Comparison of ENCODE assay signal across 35 mouse cellular contexts in the genomic region with DNA sequence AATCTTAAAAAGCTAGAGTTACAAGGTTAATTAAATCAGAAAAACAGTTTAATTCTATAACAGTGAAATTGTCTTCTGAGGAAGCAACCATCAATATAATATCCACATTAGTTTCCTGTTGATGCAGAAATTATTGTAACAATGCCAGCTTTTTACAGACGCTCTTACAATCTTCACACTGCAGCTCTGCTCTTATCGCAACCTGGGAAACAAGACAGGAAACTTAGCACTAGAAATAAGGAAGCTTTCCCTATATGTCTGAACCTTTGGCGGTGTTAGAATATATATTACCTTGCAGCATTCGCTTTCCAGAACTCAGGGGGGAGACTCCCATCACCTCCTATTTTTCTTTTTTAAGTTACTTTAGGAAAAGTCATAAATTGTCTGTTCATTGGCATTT. TPM values are rescaled to one million over a fixed set of nuclear protein-coding genes. Genes with fewer than 3 reads are reported as not detected.
DNase-seq lines count a peak whose midpoint lies in the region; ATAC-seq and TF ChIP-seq lines count a peak whose summit lies in the region.
"Had no signal": no experiment of that assay in that cellular context is flagged by ENCODE, and none has a peak within 500 bp of the region (broad histone marks: within the 10 kb centered on the region; RNA-seq: fewer than 3 reads in every experiment).

No protein-coding gene starts in this region.

- H3K4me3 ChIP-seq in heart, postnatal 0 days (ENCODE audit: low read depth, low read length): no peak overlapping the region
- no peak overlapping the region for H3K4me3 ChIP-seq in lung, postnatal 0 days (ENCODE audit: low read depth, low read length)
- H3K4me3 ChIP-seq in embryonic facial prominence, embryonic 10.5 days: no peak overlapping the region
- H3K4me3 ChIP-seq: embryonic facial prominence, embryonic 13.5 days; erythroblast, embryonic 14.5 days; forebrain, embryonic 12.5 days; hindbrain, embryonic 10.5 days; hindbrain, embryonic 15.5 days; liver, embryonic 15.5 days; megakaryocyte, embryonic 14.5 days; midbrain, embryonic 13.5 days; neural tube, embryonic 13.5 days had no signal

- peaks cover 9% of the 10 kb centered on the region; the same call in 1 of the 2 replicates for H3K36me3 ChIP-seq in heart, postnatal 0 days (replicated peaks; ENCODE audit: control insufficient read depth, insufficient read depth, low read length)
- no peaks in the 10 kb centered on the region for H3K36me3 ChIP-seq in lung, postnatal 0 days (ENCODE audit: insufficient read depth, low read length)
- H3K36me3 ChIP-seq in embryonic facial prominence, embryonic 10.5 days (replicated peaks): peaks cover 49% of the 10 kb centered on the region
- H3K36me3 ChIP-seq: liver, embryonic 15.5 days had no signal

- no peak for DNase-seq in heart, postnatal 0 days (ENCODE audit: low spot score)
- DNase-seq in heart, adult 11 months: no peak
- peak; percentile 33 for DNase-seq in lung, postnatal 0 days (ENCODE audit: low spot score)
- DNase-seq in lung, postnatal 4 days: no peak
- DNase-seq in right cerebral cortex, postnatal 25 days: no peak
- no peak for DNase-seq in embryonic facial prominence, embryonic 10.5 days (ENCODE audit: low spot score)
- DNase-seq: adrenal gland, postnatal 10 days; cerebellum, adult 8-10 months; cerebellum, postnatal 36 days; embryo, embryonic 11 days; forebrain, postnatal 0 days; heart, postnatal 10 days; kidney, adult 18-20 months; kidney, postnatal 10 days; layer of hippocampus, adult 9-11 months; liver; lung, postnatal 10 days; thymus, adult 2 months; thymus, postnatal 36 days had no signal

- no peaks in the 10 kb centered on the region for H3K27me3 ChIP-seq in heart, postnatal 0 days (ENCODE audit: control insufficient read depth, insufficient read depth, low read length)
- H3K27me3 ChIP-seq in lung, postnatal 0 days (replicated peaks; ENCODE audit: insufficient read depth, low read length): no peaks in the 10 kb centered on the region
- no peaks in the 10 kb centered on the region for H3K27me3 ChIP-seq in embryonic facial prominence, embryonic 10.5 days (replicated peaks; ENCODE audit: low read depth, poor library complexity, severe bottlenecking)
- H3K27me3 ChIP-seq: embryonic facial prominence, embryonic 13.5 days; forebrain, embryonic 12.5 days; hindbrain, embryonic 15.5 days; liver, embryonic 15.5 days; megakaryocyte, embryonic 14.5 days; midbrain, embryonic 13.5 days; neural tube, embryonic 13.5 days had no signal

- no peaks in the 10 kb centered on the region for H3K4me1 ChIP-seq in heart, postnatal 0 days (ENCODE audit: control insufficient read depth, insufficient read depth)
- H3K4me1 ChIP-seq in lung, postnatal 0 days (ENCODE audit: insufficient read depth, low read depth, low read length): no peaks in the 10 kb centered on the region
- no peaks in the 10 kb centered on the region for H3K4me1 ChIP-seq in embryonic facial prominence, embryonic 10.5 days
- H3K4me1 ChIP-seq: embryonic facial prominence, embryonic 13.5 days; forebrain, embryonic 12.5 days; hindbrain, embryonic 10.5 days; hindbrain, embryonic 15.5 days; liver, embryonic 15.5 days; midbrain, embryonic 13.5 days; neural tube, embryonic 13.5 days had no signal

- 0 out of 2 replicates have a peak, but pooled peaks have one; percentile 27 for TF ChIP-seq EP300 in heart, postnatal 0 days (IDR thresholded peaks at IDR 0.05; ENCODE audit: low read depth)
- TF ChIP-seq EP300 in lung, postnatal 0 days (IDR thresholded peaks at IDR 0.05): peak; percentile 82

- WGBS in heart, postnatal 0 days: 52% methylated on average over 4 of the region's 4 CpGs
- WGBS in lung, postnatal 0 days: 64% methylated on average over 4 of the region's 4 CpGs
- 85% methylated on average over 4 of the region's 4 CpGs for WGBS in embryonic facial prominence, embryonic 10.5 days

- H3K4me2 ChIP-seq in heart, postnatal 0 days (ENCODE audit: low read depth, low read length): no peak overlapping the region
- no peak overlapping the region for H3K4me2 ChIP-seq in lung, postnatal 0 days (replicated peaks; ENCODE audit: low read depth, low read length)
- H3K4me2 ChIP-seq: embryonic facial prominence, embryonic 13.5 days; forebrain, embryonic 12.5 days; heart, embryonic 11.5 days; hindbrain, embryonic 15.5 days; liver, embryonic 15.5 days; midbrain, embryonic 13.5 days; neural tube, embryonic 13.5 days had no signal

- H3K9ac ChIP-seq in heart, postnatal 0 days (replicated peaks; ENCODE audit: low read depth, low read length): no peak overlapping the region
- no peak overlapping the region for H3K9ac ChIP-seq in lung, postnatal 0 days (replicated peaks; ENCODE audit: low read depth)
- H3K9ac ChIP-seq: embryonic facial prominence, embryonic 13.5 days; forebrain, embryonic 12.5 days; forebrain, postnatal 0 days; hindbrain, embryonic 15.5 days; liver, embryonic 15.5 days; midbrain, embryonic 13.5 days; neural tube, embryonic 13.5 days had no signal

- no peak overlapping the region for H3K27ac ChIP-seq in heart, postnatal 0 days (ENCODE audit: low read depth)
- no peak overlapping the region for H3K27ac ChIP-seq in lung, postnatal 0 days (ENCODE audit: low read length)
- H3K27ac ChIP-seq in embryonic facial prominence, embryonic 10.5 days (replicated peaks): no peak overlapping the region
- H3K27ac ChIP-seq: embryonic facial prominence, embryonic 13.5 days; forebrain, embryonic 12.5 days; hindbrain, embryonic 10.5 days; hindbrain, embryonic 15.5 days; liver, embryonic 15.5 days; midbrain, embryonic 13.5 days; neural tube, embryonic 13.5 days had no signal

- no peak for ATAC-seq in heart, postnatal 0 days (ENCODE audit: insufficient read depth, low read depth)
- ATAC-seq in lung, postnatal 0 days: no peak; the same call in 1 of the 2 replicates
- ATAC-seq in erythroblast, adult 5-6 weeks (replicated peaks; ENCODE audit: low FRiP score, poor library complexity, severe bottlenecking): peak; percentile 65
- ATAC-seq: forebrain, postnatal 0 days; inflammation-experienced regulatory T-cells, adult 6 months; midbrain, embryonic 13.5 days had no signal

- no peak for TF ChIP-seq CTCF in heart, postnatal 0 days (IDR thresholded peaks at IDR 0.05; ENCODE audit: low read depth)
- TF ChIP-seq CTCF in lung, postnatal 0 days (IDR thresholded peaks at IDR 0.05): no peak

- H3K9me3 ChIP-seq in heart, postnatal 0 days (replicated peaks; ENCODE audit: control insufficient read depth, low read length): no peaks in the 10 kb centered on the region
- H3K9me3 ChIP-seq in lung, postnatal 0 days (ENCODE audit: low read length): no peaks in the 10 kb centered on the region
- no peaks in the 10 kb centered on the region for H3K9me3 ChIP-seq in embryonic facial prominence, embryonic 10.5 days
- H3K9me3 ChIP-seq: embryonic facial prominence, embryonic 13.5 days; forebrain, embryonic 12.5 days; hindbrain, embryonic 10.5 days; hindbrain, embryonic 15.5 days; liver, embryonic 15.5 days; megakaryocyte, embryonic 14.5 days; midbrain, embryonic 13.5 days; neural tube, embryonic 13.5 days had no signal

RNA-seq across cellular contexts. Expression of a gene that starts 41.1 kb away (rescaled TPM):
- not detected in 2 replicates for total RNA-seq in heart, postnatal 0 days (2014; rRNA removed; ENCODE audit: low replicate concordance)
- polyA plus RNA-seq in heart, postnatal 0 days (2015; fragmentation: Nextera tagmentation; extraction: Ambion mirVana): 0.10 and 0.12 TPM in 2 replicates
- 0.05 and 0.13 TPM in 2 replicates for polyA plus RNA-seq in lung, postnatal 0 days (2015; fragmentation: Nextera tagmentation; extraction: Ambion mirVana)
- total RNA-seq in erythroblast, adult 5-6 weeks (2015; ENCODE audit: low replicate concordance): not detected in 2 replicates
- total RNA-seq in erythroblast, adult 5-6 weeks (2017; ENCODE audit: low replicate concordance): not detected in 2 replicates
- 0.94 and 1.0 TPM in 2 replicates for polyA plus RNA-seq in embryonic facial prominence, embryonic 10.5 days (2016; fragmentation: Nextera tagmentation; extraction: Ambion mirVana)
- total RNA-seq: adrenal gland, postnatal 10 days; forebrain, postnatal 0 days; gastrocnemius, adult 8-10 months; gastrocnemius, postnatal 4 days; heart, postnatal 10 days; left cerebral cortex, adult 18-20 months; left cerebral cortex, postnatal 14 days had no signal
- polyA plus RNA-seq: erythroblast, embryonic 14.5 days; thymus, adult 2 months had no signal

RNA-seq across cellular contexts. Expression of a gene that starts 48.0 kb away (rescaled TPM):
- 36.4 and 40.0 TPM in 2 replicates for total RNA-seq in heart, postnatal 0 days (2014; rRNA removed; ENCODE audit: low replicate concordance)
- polyA plus RNA-seq in heart, postnatal 0 days (2015; fragmentation: Nextera tagmentation; extraction: Ambion mirVana): 27.1 and 27.7 TPM in 2 replicates
- polyA plus RNA-seq in lung, postnatal 0 days (2015; fragmentation: Nextera tagmentation; extraction: Ambion mirVana): 71.8 and 75.8 TPM in 2 replicates
- total RNA-seq in erythroblast, adult 5-6 weeks (2015; ENCODE audit: low replicate concordance): 0.96 TPM in 1 of 2 replicates, not detected in the other
- not detected in 2 replicates for total RNA-seq in erythroblast, adult 5-6 weeks (2017; ENCODE audit: low replicate concordance)
- 9.4 TPM in 2 replicates for polyA plus RNA-seq in embryonic facial prominence, embryonic 10.5 days (2016; fragmentation: Nextera tagmentation; extraction: Ambion mirVana)
- polyA plus RNA-seq: erythroblast, embryonic 14.5 days; inflammation-experienced regulatory T-cells, adult 6 months had no signal
